Mouse (Mus musculus): ENCODE measurements around the gene Smim15.

Gene Smim15

GRCm38 (mm10) chr13:108062900-108063299, 18.7 kb downstream of the Smim15 start:
- no peak for DNase-seq (ENCODE audit: low spot score in 2 of 2)

- DNase-seq (ENCODE audit: low spot score in 2 of 2) = no peak
Measured at GRCm38 (mm10) chr13:108063374-108064134, 19.3 kb downstream of the Smim15 start.

- no peak for DNase-seq (ENCODE audit: low spot score in 2 of 2)
Measured at GRCm38 (mm10) chr13:108064331-108064730, 20.1 kb downstream of the Smim15 start.

GRCm38 (mm10) chr13:108066021-108066420, 21.8 kb downstream of the Smim15 start:
- no peak for DNase-seq (ENCODE audit: low spot score in 2 of 2)

GRCm38 (mm10) chr13:108069151-108069550, 24.9 kb downstream of the Smim15 start:
- no peak for DNase-seq (ENCODE audit: low spot score in 2 of 2)

- DNase-seq (ENCODE audit: low spot score in 2 of 2) = no peak
Measured at GRCm38 (mm10) chr13:108070171-108070570, 25.9 kb downstream of the Smim15 start.

- peak; percentile 26 to 32 for DNase-seq (ENCODE audit: low spot score in 2 of 2)
Measured at GRCm38 (mm10) chr13:108077476-108077875, 33.2 kb downstream of the Smim15 start.

- DNase-seq (ENCODE audit: low spot score in 2 of 2) = no peak
Measured at GRCm38 (mm10) chr13:108077901-108078300, 33.7 kb downstream of the Smim15 start.

- DNase-seq (ENCODE audit: low spot score in 2 of 2) = no peak
Measured at GRCm38 (mm10) chr13:108084086-108084485, 39.8 kb downstream of the Smim15 start.

- DNase-seq (ENCODE audit: low spot score in 2 of 2) = no peak
Measured at GRCm38 (mm10) chr13:108086036-108086435, 41.8 kb downstream of the Smim15 start.

- no peak for DNase-seq (ENCODE audit: low spot score in 2 of 2)
Measured at GRCm38 (mm10) chr13:108086724-108087123, 42.5 kb downstream of the Smim15 start.

GRCm38 (mm10) chr13:108092290-108092689, 48.0 kb downstream of the Smim15 start:
- no peak for DNase-seq (ENCODE audit: low spot score in 2 of 2)

- no peak for DNase-seq (ENCODE audit: low spot score in 2 of 2)
Measured at GRCm38 (mm10) chr13:108094681-108095080, 50.4 kb downstream of the Smim15 start.

GRCm38 (mm10) chr13:108095617-108096016, 51.4 kb downstream of the Smim15 start:
- DNase-seq (ENCODE audit: low spot score in 2 of 2) = no peak

GRCm38 (mm10) chr13:108096446-108096845, 52.2 kb downstream of the Smim15 start:
- no peak for DNase-seq (ENCODE audit: low spot score in 2 of 2)
